Mouse (Mus musculus): ENCODE results near the gene Camk1g. TPM values are rescaled to one million over a fixed set of nuclear protein-coding genes. Genes with fewer than 3 reads are reported as not detected.
A peak's percentile ranks its signal among the peaks of the same experiment; 100 is the strongest.

Gene Camk1g
- polyA plus RNA-seq, 1 experiment from 2014 or later = 7.4 TPM

- H3K27ac ChIP-seq = no peak overlapping the region
- ATAC-seq (ENCODE audit: insufficient number of reproducible peaks, low FRiP score, low TSS enrichment, low read depth) = no peak
- WGBS = 51% methylated on average over 8 of the region's 8 CpGs
Measured at GRCm38 (mm10) chr1:193369091-193369490, 1.0 kb downstream of the Camk1g start.

GRCm38 (mm10) chr1:193368055-193368454, 2.0 kb downstream of the Camk1g start:
- H3K4me3 ChIP-seq = no peak overlapping the region
- H3K9me3 ChIP-seq = no peaks in the 10 kb centered on the region
- peak; percentile 13; the same call in 1 of the 2 replicates for ATAC-seq (ENCODE audit: insufficient number of reproducible peaks, low FRiP score, low TSS enrichment, low read depth)
- H3K27me3 ChIP-seq = no peaks in the 10 kb centered on the region
- H3K27ac ChIP-seq = no peak overlapping the region
- 0 out of 2 replicates have a peak overlapping the region, but pooled peaks have one; percentile 19 for H3K4me2 ChIP-seq
- H3K4me1 ChIP-seq = peaks cover 25% of the 10 kb centered on the region
- 38% methylated on average over 10 of the region's 10 CpGs for WGBS
- no peak overlapping the region for H3K9ac ChIP-seq
- no peaks in the 10 kb centered on the region for H3K36me3 ChIP-seq

More at GRCm38 (mm10) chr1:193369091-193369490, 1.0 kb downstream of the Camk1g start:
- peak overlapping the region; percentile 35 for H3K4me2 ChIP-seq
- H3K9me3 ChIP-seq = no peaks in the 10 kb centered on the region
- H3K9ac ChIP-seq = no peak overlapping the region
- H3K36me3 ChIP-seq = no peaks in the 10 kb centered on the region
- H3K27me3 ChIP-seq = no peaks in the 10 kb centered on the region
- peaks cover 25% of the 10 kb centered on the region for H3K4me1 ChIP-seq
- peak overlapping the region; percentile 38 for H3K4me3 ChIP-seq

GRCm38 (mm10) chr1:193363801-193364231, 6.3 kb downstream of the Camk1g start:
- H3K36me3 ChIP-seq = no peaks in the 10 kb centered on the region
- no peak overlapping the region for H3K4me2 ChIP-seq
- no peaks in the 10 kb centered on the region for H3K9me3 ChIP-seq
- H3K27ac ChIP-seq = no peak overlapping the region
- WGBS = 65% methylated on average over 5 of the region's 5 CpGs
- no peaks in the 10 kb centered on the region for H3K27me3 ChIP-seq
- no peak for ATAC-seq (ENCODE audit: insufficient number of reproducible peaks, low FRiP score, low TSS enrichment, low read depth)
- no peak overlapping the region for H3K9ac ChIP-seq
- H3K4me3 ChIP-seq = no peak overlapping the region
- peaks cover 10% of the 10 kb centered on the region for H3K4me1 ChIP-seq

- Histone ChIP-seq H3K4me1 (no peaks in the 10 kb centered on the region), H3K9me3 (no peaks in the 10 kb centered on the region), H3K27me3 (no peaks in the 10 kb centered on the region), H3K9ac (no peak overlapping the region), H3K4me3 (no peak overlapping the region), H3K27ac (no peak overlapping the region), H3K4me2 (no peak overlapping the region), H3K36me3 (no peaks in the 10 kb centered on the region)
- 85% methylated on average over 7 of the region's 7 CpGs for WGBS
- no peak for ATAC-seq (ENCODE audit: insufficient number of reproducible peaks, low FRiP score, low TSS enrichment, low read depth)
Measured at GRCm38 (mm10) chr1:193362078-193362477, 8.0 kb downstream of the Camk1g start.

- H3K27me3 ChIP-seq = no peaks in the 10 kb centered on the region
- H3K36me3 ChIP-seq = no peaks in the 10 kb centered on the region
- H3K4me1 ChIP-seq = no peaks in the 10 kb centered on the region
- no peaks in the 10 kb centered on the region for H3K9me3 ChIP-seq
- no peak for ATAC-seq (ENCODE audit: insufficient number of reproducible peaks, low FRiP score, low TSS enrichment, low read depth)
- H3K4me2 ChIP-seq = no peak overlapping the region
- no peak overlapping the region for H3K4me3 ChIP-seq
- WGBS = 58% methylated on average over 6 of the region's 6 CpGs
- no peak overlapping the region for H3K9ac ChIP-seq
- H3K27ac ChIP-seq = no peak overlapping the region
Measured at GRCm38 (mm10) chr1:193361181-193361580, 8.9 kb downstream of the Camk1g start.

- Histone ChIP-seq H3K36me3 (0 out of 2 replicates have a peak, but pooled peaks cover 4% of the 10 kb centered on the region), H3K4me3 (no peak overlapping the region), H3K4me1 (no peaks in the 10 kb centered on the region), H3K4me2 (no peak overlapping the region), H3K9ac (no peak overlapping the region), H3K27me3 (no peaks in the 10 kb centered on the region), H3K27ac (no peak overlapping the region), H3K9me3 (no peaks in the 10 kb centered on the region)
- WGBS = 67% methylated on average over 3 of the region's 3 CpGs
- no peak for ATAC-seq (ENCODE audit: insufficient number of reproducible peaks, low FRiP score, low TSS enrichment, low read depth)
Measured at GRCm38 (mm10) chr1:193359199-193359598, 10.9 kb downstream of the Camk1g start.

- Histone ChIP-seq H3K9ac (no peak overlapping the region), H3K27me3 (no peaks in the 10 kb centered on the region), H3K36me3 (0 out of 2 replicates have a peak, but pooled peaks cover 14% of the 10 kb centered on the region), H3K4me1 (peaks cover 14% of the 10 kb centered on the region), H3K9me3 (no peaks in the 10 kb centered on the region), H3K4me2 (no peak overlapping the region), H3K27ac (no peak overlapping the region), H3K4me3 (no peak overlapping the region)
- 82% methylated on average over 3 of the region's 3 CpGs for WGBS
- ATAC-seq (ENCODE audit: insufficient number of reproducible peaks, low FRiP score, low TSS enrichment, low read depth) = no peak
Measured at GRCm38 (mm10) chr1:193351583-193351982, 18.5 kb downstream of the Camk1g start.

- no peak for ATAC-seq (ENCODE audit: insufficient number of reproducible peaks, low FRiP score, low TSS enrichment, low read depth)
- Histone ChIP-seq H3K27ac (no peak overlapping the region), H3K9ac (no peak overlapping the region), H3K27me3 (no peaks in the 10 kb centered on the region), H3K4me2 (no peak overlapping the region), H3K4me3 (no peak overlapping the region), H3K36me3 (0 out of 2 replicates have a peak, but pooled peaks cover 14% of the 10 kb centered on the region), H3K4me1 (peaks cover 14% of the 10 kb centered on the region), H3K9me3 (no peaks in the 10 kb centered on the region)
- WGBS = 83% methylated on average over 2 of the region's 2 CpGs
Measured at GRCm38 (mm10) chr1:193350546-193350801, 19.6 kb downstream of the Camk1g start.

- Histone ChIP-seq H3K36me3 (0 out of 2 replicates have a peak, but pooled peaks cover 13% of the 10 kb centered on the region), H3K4me1 (peaks cover 14% of the 10 kb centered on the region), H3K27ac (no peak overlapping the region; the same call in 1 of the 2 replicates), H3K27me3 (no peaks in the 10 kb centered on the region), H3K4me3 (no peak overlapping the region), H3K9ac (no peak overlapping the region), H3K9me3 (no peaks in the 10 kb centered on the region), H3K4me2 (no peak overlapping the region)
- no peak for ATAC-seq (ENCODE audit: insufficient number of reproducible peaks, low FRiP score, low TSS enrichment, low read depth)
- 62% methylated on average over 10 of the region's 10 CpGs for WGBS
Measured at GRCm38 (mm10) chr1:193349702-193350545, 20.2 kb downstream of the Camk1g start.

GRCm38 (mm10) chr1:193348261-193348962, 21.7 kb downstream of the Camk1g start:
- no peak overlapping the region for H3K27ac ChIP-seq
- no peak overlapping the region for H3K9ac ChIP-seq
- ATAC-seq (ENCODE audit: insufficient number of reproducible peaks, low FRiP score, low TSS enrichment, low read depth) = no peak
- H3K9me3 ChIP-seq = no peaks in the 10 kb centered on the region
- peaks cover 14% of the 10 kb centered on the region for H3K4me1 ChIP-seq
- 0 out of 2 replicates have a peak, but pooled peaks cover 8% of the 10 kb centered on the region for H3K36me3 ChIP-seq
- H3K4me2 ChIP-seq = no peak overlapping the region
- 75% methylated on average over 9 of the region's 9 CpGs for WGBS
- H3K4me3 ChIP-seq = no peak overlapping the region
- no peaks in the 10 kb centered on the region for H3K27me3 ChIP-seq

- WGBS = 77% methylated on average over 3 of the region's 3 CpGs
- Histone ChIP-seq H3K9ac (no peak overlapping the region), H3K4me2 (no peak overlapping the region), H3K9me3 (no peaks in the 10 kb centered on the region), H3K36me3 (0 out of 2 replicates have a peak, but pooled peaks cover 3% of the 10 kb centered on the region), H3K27me3 (no peaks in the 10 kb centered on the region), H3K27ac (no peak overlapping the region), H3K4me1 (peaks cover 14% of the 10 kb centered on the region), H3K4me3 (no peak overlapping the region)
- no peak for ATAC-seq (ENCODE audit: insufficient number of reproducible peaks, low FRiP score, low TSS enrichment, low read depth)
Measured at GRCm38 (mm10) chr1:193346908-193347307, 23.2 kb downstream of the Camk1g start.

- no peak overlapping the region for H3K4me3 ChIP-seq
- no peaks in the 10 kb centered on the region for H3K9me3 ChIP-seq
- 10% methylated on average over 2 of the region's 2 CpGs for WGBS
- H3K36me3 ChIP-seq = 0 out of 2 replicates have a peak, but pooled peaks cover 3% of the 10 kb centered on the region
- no peak overlapping the region for H3K4me2 ChIP-seq
- H3K27me3 ChIP-seq = no peaks in the 10 kb centered on the region
- H3K27ac ChIP-seq = no peak overlapping the region
- peaks cover 14% of the 10 kb centered on the region for H3K4me1 ChIP-seq
- H3K9ac ChIP-seq = no peak overlapping the region
- ATAC-seq (ENCODE audit: insufficient number of reproducible peaks, low FRiP score, low TSS enrichment, low read depth) = no peak
Measured at GRCm38 (mm10) chr1:193344976-193345375, 25.1 kb downstream of the Camk1g start.

Measured in limb, embryonic 15.5 days (tissue).